Mouse (Mus musculus) gastrocnemius, postnatal 4 days (tissue): ENCODE measurements around the gene Gm7861. TPM values are rescaled to one million over a fixed set of nuclear protein-coding genes. Genes with fewer than 3 reads are reported as not detected.
"Not testable (repeated sequence)": the region's sequence is repeated elsewhere in the genome, so short reads cannot be mapped to it uniquely, and the experiment has no call there.

Experiments
- DNase-seq, 2 experiments: peaks; one replicate each; pipeline ENCODE4 v3.0.0; 2021 to 2022; ENCODE audit warnings: low spot score in 2 of 2, mixed read lengths in 2 of 2
- long read RNA-seq, 2 experiments: library from polyadenylated mRNA; stranded (forward); transcript quantifications; one replicate each; pipeline ENCODE4 v2.0.0; 2021
- total RNA-seq, 2 experiments: library from RNA; stranded (reverse); gene quantifications; 2 replicates each; pipeline ENCODE4 v1.2.3; 2021

Gene Gm7861
- not detected for total RNA-seq
- long read RNA-seq, experiment 1 = 0 reads
- long read RNA-seq, experiment 2 = 0 reads

GRCm38 (mm10) chr8:21594408-21594807 lies at the start of gene Gm7861:
Gene Gm7861 (minus strand): TSS chr8:21594508.
- DNase-seq = not testable (repeated sequence)

GRCm38 (mm10) chr8:21617883-21618282 lies 23.6 kb upstream of the Gm7861 start, which contains the start of gene Defa26:
Gene Defa26 (plus strand): TSS chr8:21618183.
- not testable (repeated sequence) for DNase-seq

- DNase-seq = not testable (repeated sequence)
Measured at GRCm38 (mm10) chr8:21582706-21583105, 11.6 kb downstream of the Gm7861 start, which contains the start of gene Defa28. Gene Defa28 (plus strand): TSS chr8:21583006.

GRCm38 (mm10) chr8:21565086-21565485 lies 29.2 kb downstream of the Gm7861 start, which contains the start of gene Defa37:
Gene Defa37 (plus strand): TSS chr8:21565386.
- DNase-seq = not testable (repeated sequence)

Other genes starting within 250 kb of the Gm7861 start
- gene Defa2, start 216.0 kb downstream of the Gm7861 start, total RNA-seq = not detected
- not detected for gene Defa33, start 202.7 kb downstream of the Gm7861 start, total RNA-seq
- not detected for gene Defa36, start 167.1 kb downstream of the Gm7861 start, total RNA-seq
- gene Gm7849, start 137.9 kb downstream of the Gm7861 start, total RNA-seq = not detected
- gene Defa20, start 85.2 kb downstream of the Gm7861 start, total RNA-seq = not detected
- not detected for gene Defa32, start 65.5 kb downstream of the Gm7861 start, total RNA-seq
- gene Defa37, start 29.1 kb downstream of the Gm7861 start, total RNA-seq = not detected
- not detected for gene Defa28, start 11.5 kb downstream of the Gm7861 start, total RNA-seq
- gene Defa26, start 23.7 kb upstream of the Gm7861 start, total RNA-seq = not detected
- not detected for gene Defa17, start 61.3 kb upstream of the Gm7861 start, total RNA-seq
- gene Defa34, start 71.3 kb upstream of the Gm7861 start, total RNA-seq = not detected
- not detected for gene AY761184, start 109.1 kb upstream of the Gm7861 start, total RNA-seq
- gene Defa24, start 140.0 kb upstream of the Gm7861 start, total RNA-seq = not detected
- not detected for gene Defb50, start 229.0 kb upstream of the Gm7861 start, total RNA-seq
- not detected for gene Defb2, start 245.4 kb upstream of the Gm7861 start, total RNA-seq